Mouse (Mus musculus) left cerebral cortex, adult 18-20 months (tissue): ENCODE data around the gene Spin1. TPM values are rescaled to one million over a fixed set of nuclear protein-coding genes. Genes with fewer than 3 reads are reported as not detected.

Experiments used
- DNase-seq, 2 experiments: peaks; one replicate each; pipeline ENCODE4 v3.0.0; 2021 to 2022; ENCODE audit warnings: low spot score in 2 of 2, mixed read lengths in 1 of 2
- total RNA-seq, 2 experiments: library from RNA; stranded (reverse); gene quantifications; 2 replicates each; pipeline ENCODE4 v1.2.3; 2021

Spin1 gene
- total RNA-seq, 2 experiments from 2014 or later: 171 to 183 TPM

- DNase-seq: peak; percentile 38 to 47
Measured at GRCm38 (mm10) chr13:51191416-51192140, 90.9 kb downstream of the Spin1 start.

GRCm38 (mm10) chr13:51193893-51194292 is 93.2 kb downstream of the Spin1 start:
- no peak for DNase-seq

GRCm38 (mm10) chr13:51197699-51198098 is 97.0 kb downstream of the Spin1 start:
- DNase-seq: no peak

GRCm38 (mm10) chr13:51198186-51198585 is 97.5 kb downstream of the Spin1 start:
- DNase-seq: peak; percentile 51 to 57

Other genes starting within 250 kb of the Spin1 start
- under 1 TPM in 1 of 2 experiments, not detected in 1; 0.26 TPM for gene Nxnl2, start 70.1 kb downstream of the Spin1 start, total RNA-seq